ENCODE assay signal across 7 mouse cellular contexts in the genomic region with DNA sequence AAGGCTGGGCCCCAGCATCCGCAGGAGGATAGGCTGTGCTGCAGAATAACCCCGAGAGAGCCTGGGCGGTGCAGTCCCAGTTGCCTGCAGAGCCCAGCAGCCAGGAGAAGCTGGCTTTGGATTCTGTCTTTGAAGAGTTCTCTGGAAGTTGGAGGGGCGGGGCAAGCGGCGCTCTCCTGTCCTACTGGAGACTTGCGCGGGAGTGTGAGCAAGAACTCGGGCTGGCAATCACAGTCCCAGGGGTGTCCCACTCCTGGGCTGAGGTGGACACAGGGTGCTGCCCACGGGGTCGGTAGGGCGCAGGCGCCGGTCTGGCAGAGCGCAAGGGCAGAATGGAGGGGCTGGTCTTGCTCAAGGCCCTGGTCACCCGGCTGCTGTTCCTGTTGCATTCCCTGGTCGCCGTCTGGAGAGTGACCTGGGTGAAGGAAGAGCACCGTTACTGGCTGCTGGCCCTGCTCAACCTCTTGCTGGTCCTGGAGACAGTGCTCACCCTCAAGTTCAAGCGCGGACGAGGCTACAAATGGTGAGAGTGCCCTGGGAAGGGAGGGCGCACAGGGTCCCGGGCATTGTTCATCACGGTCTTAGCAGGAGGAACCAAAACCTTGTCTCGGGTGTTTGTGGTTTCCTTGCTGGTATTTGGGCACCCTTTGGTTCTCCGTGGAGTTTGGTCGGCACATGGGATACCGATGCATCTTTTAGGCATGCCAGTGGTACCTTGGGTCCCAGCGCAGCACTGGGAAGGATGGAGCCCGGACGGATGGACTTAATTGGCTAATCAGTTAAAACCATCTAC. TPM values are rescaled to one million over a fixed set of nuclear protein-coding genes. Genes with fewer than 3 reads are reported as not detected.
DNase-seq lines count a peak whose midpoint lies in the region; ATAC-seq and TF ChIP-seq lines count a peak whose summit lies in the region.

A gene (plus strand): TSS at position 79 of the 793 bp plus-strand sequence.

- no peaks in the 10 kb centered on the region; the same call in 1 of the 2 replicates for H3K27me3 ChIP-seq in kidney, adult 2 months (replicated peaks; ENCODE audit: control insufficient read depth, insufficient read depth, low read length)
- H3K27me3 ChIP-seq in lung, embryonic 16.5 days (ENCODE audit: control insufficient read depth, insufficient read depth, low read depth, low read length) = no peaks in the 10 kb centered on the region

- TF ChIP-seq CTCF in kidney, adult 2 months (conservative IDR thresholded peaks at IDR 0.05; ENCODE audit: insufficient read depth, insufficient read length, low read depth, low read length) = no peak

- ATAC-seq in common myeloid progenitor, adult 5-6 weeks (replicated peaks; ENCODE audit: low read depth, poor library complexity, severe bottlenecking) = peak; percentile 64
- peak; percentile 76 for ATAC-seq in lung, embryonic 16.5 days (ENCODE audit: low read depth)

- H3K27ac ChIP-seq in kidney, adult 2 months (ENCODE audit: insufficient read depth, low read depth, low read length) = no peak within 1 kb of the TSS
- no peak within 1 kb of the TSS for H3K27ac ChIP-seq in lung, embryonic 16.5 days (ENCODE audit: low read length)

- H3K9me3 ChIP-seq in lung, embryonic 16.5 days (ENCODE audit: control insufficient read depth, low read length) = no peaks in the 10 kb centered on the region

- 3% methylated on average over 32 of the region's 32 CpGs for WGBS in kidney, adult 2 months
- WGBS in lung, embryonic 16.5 days = under 1% methylated on average over 32 of the region's 32 CpGs

- H3K4me3 ChIP-seq in kidney, adult 2 months (ENCODE audit: insufficient read depth, low read depth, low read length) = peak within 1 kb of the TSS; percentile 62
- peak within 1 kb of the TSS; percentile 65 for H3K4me3 ChIP-seq in lung, embryonic 16.5 days (ENCODE audit: low read length)

- no peaks in the 10 kb centered on the region for H3K4me1 ChIP-seq in kidney, adult 2 months (ENCODE audit: control insufficient read depth, insufficient read depth, low read length)
- H3K4me1 ChIP-seq in lung, embryonic 16.5 days (replicated peaks; ENCODE audit: control insufficient read depth, insufficient read depth, low read length) = peaks cover 9% of the 10 kb centered on the region

- no peak for TF ChIP-seq POLR2A in kidney, adult 2 months (IDR thresholded peaks at IDR 0.05; ENCODE audit: low read depth, low read length)

- H3K4me2 ChIP-seq in lung, embryonic 16.5 days (ENCODE audit: low read depth, low read length) = peak within 1 kb of the TSS; percentile 96

- peak; percentile 51 for DNase-seq in ZHBTc4 (ENCODE audit: low read depth, low spot score)
- peak; percentile 16 to 19 for DNase-seq in heart, adult 18-20 months
- DNase-seq in kidney, adult 2 months = peak; percentile 60
- peak; percentile 39 for DNase-seq in ovary, postnatal 36 days (ENCODE audit: low spot score)
- DNase-seq in thymus, postnatal 25 days = no peak

- H3K36me3 ChIP-seq in kidney, adult 2 months (ENCODE audit: control insufficient read depth, insufficient read depth, low read length) = no peaks in the 10 kb centered on the region
- no peaks in the 10 kb centered on the region for H3K36me3 ChIP-seq in lung, embryonic 16.5 days (ENCODE audit: control insufficient read depth, insufficient read depth, low read length)

- peak within 1 kb of the TSS; percentile 77 for H3K9ac ChIP-seq in lung, embryonic 16.5 days (ENCODE audit: low read length)

RNA-seq across cellular contexts. Expression of the gene that starts here (rescaled TPM):
- 0.23 TPM in 1 of 2 replicates, not detected in the other for total RNA-seq in common myeloid progenitor, adult 5-6 weeks (2017)
- total RNA-seq in heart, adult 18-20 months (2021) = under 1 TPM; 0.27 to 0.41 TPM
- polyA plus RNA-seq in kidney, adult 2 months (2012; rRNA removed) = 3.7 and 4.4 TPM in 2 replicates
- polyA plus RNA-seq in lung, embryonic 16.5 days (2015; fragmentation: Nextera tagmentation; extraction: Ambion mirVana) = 7.3 and 8.1 TPM in 2 replicates

Comparison
In these comparisons a context has a peak if more than half of its experiments do, and no peak if none do; other contexts are left out.
1. Peak in ATAC-seq in common myeloid progenitor, adult 5-6 weeks; RNA of the gene not detected or under 1 TPM.
2. Peak in DNase-seq in heart, adult 18-20 months; RNA of the gene not detected or under 1 TPM.